Mouse (Mus musculus) embryonic fibroblast, embryonic 13.5 days (primary cell): Measurements from ENCODE around the gene Entpd5. TPM values are rescaled to one million over a fixed set of nuclear protein-coding genes. Genes with fewer than 3 reads are reported as not detected.

Experiments used
- H3K27ac ChIP-seq: 2 replicates; pipeline ENCODE4 v1.5.1; 2012; ENCODE audit warnings: low read length, control low read depth, inconsistent platforms; ENCODE audit not compliant: insufficient read depth
- H3K4me1 ChIP-seq: 2 replicates; pipeline ENCODE4 v1.6.1; 2011; ENCODE audit warnings: low read length; ENCODE audit not compliant: control insufficient read depth, insufficient read depth
- H3K4me3 ChIP-seq: 2 replicates; pipeline ENCODE4 v1.5.1; 2011; ENCODE audit warnings: mild to moderate bottlenecking, control low read depth, low read length; ENCODE audit not compliant: insufficient read depth
- CTCF ChIP-seq: IDR thresholded peaks from 2 replicates; pipeline ENCODE4 v1.5.1; 2011; ENCODE audit warnings: mild to moderate bottlenecking, control low read depth, low read length, moderate library complexity, borderline replicate concordance; ENCODE audit not compliant: insufficient read depth
- POLR2A ChIP-seq: IDR thresholded peaks from 2 replicates; pipeline ENCODE4 v1.6.1; 2011; ENCODE audit warnings: low read depth, mild to moderate bottlenecking, control low read depth, low read length, moderate library complexity
- polyA plus RNA-seq: library from polyadenylated mRNA; stranded (reverse); fragments of >200 nt; gene quantifications from 2 replicates; pipeline ENCODE4 v1.2.4, GENCODE M21; 2011; ENCODE audit warnings: low read depth; ENCODE audit not compliant: missing spikeins, insufficient read length

Entpd5 gene
- polyA plus RNA-seq, 1 experiment = 14.6 TPM

GRCm38 (mm10) chr12:84388097-84388496 lies 20.7 kb downstream of the Entpd5 start:
- Histone ChIP-seq H3K4me3 (no peak overlapping the region), H3K4me1 (no peaks in the 10 kb centered on the region), H3K27ac (no peak overlapping the region)
- TF ChIP-seq CTCF = no peak
- no peak for TF ChIP-seq POLR2A

GRCm38 (mm10) chr12:84385408-84385807 lies 23.4 kb downstream of the Entpd5 start:
- TF ChIP-seq CTCF (no peak), POLR2A (no peak)
- no peak overlapping the region for H3K27ac ChIP-seq
- no peak overlapping the region for H3K4me3 ChIP-seq
- H3K4me1 ChIP-seq = no peaks in the 10 kb centered on the region

- Histone ChIP-seq H3K27ac (no peak overlapping the region), H3K4me1 (no peaks in the 10 kb centered on the region), H3K4me3 (no peak overlapping the region)
- TF ChIP-seq POLR2A = no peak
- no peak for TF ChIP-seq CTCF
Measured at GRCm38 (mm10) chr12:84384644-84385081, 24.2 kb downstream of the Entpd5 start.

- Histone ChIP-seq H3K4me3 (no peak overlapping the region), H3K4me1 (no peaks in the 10 kb centered on the region), H3K27ac (no peak overlapping the region)
- TF ChIP-seq CTCF = no peak
- TF ChIP-seq POLR2A = no peak
Measured at GRCm38 (mm10) chr12:84382369-84382768, 26.5 kb downstream of the Entpd5 start.

- TF ChIP-seq POLR2A = no peak
- no peak for TF ChIP-seq CTCF
- Histone ChIP-seq H3K4me3 (no peak overlapping the region), H3K4me1 (no peaks in the 10 kb centered on the region), H3K27ac (no peak overlapping the region)
Measured at GRCm38 (mm10) chr12:84373831-84374481, 34.9 kb downstream of the Entpd5 start.

GRCm38 (mm10) chr12:84371647-84372046 lies 37.2 kb downstream of the Entpd5 start:
- TF ChIP-seq POLR2A (no peak), CTCF (no peak)
- Histone ChIP-seq H3K4me3 (no peak overlapping the region), H3K27ac (no peak overlapping the region)

GRCm38 (mm10) chr12:84366971-84367370 lies 41.9 kb downstream of the Entpd5 start:
- Histone ChIP-seq H3K4me3 (no peak overlapping the region), H3K4me1 (peaks cover 3% of the 10 kb centered on the region; the same call in 1 of the 2 replicates), H3K27ac (no peak overlapping the region)
- TF ChIP-seq CTCF (no peak), POLR2A (no peak)

More at GRCm38 (mm10) chr12:84371647-84372046, 37.2 kb downstream of the Entpd5 start:
- H3K4me1 ChIP-seq = no peaks in the 10 kb centered on the region

- TF ChIP-seq POLR2A = no peak
- no peak for TF ChIP-seq CTCF
- no peak overlapping the region for H3K27ac ChIP-seq
- no peak overlapping the region for H3K4me3 ChIP-seq
- H3K4me1 ChIP-seq = peaks cover 3% of the 10 kb centered on the region; the same call in 1 of the 2 replicates
Measured at GRCm38 (mm10) chr12:84365137-84365536, 43.7 kb downstream of the Entpd5 start.

- H3K4me1 ChIP-seq = peaks cover 3% of the 10 kb centered on the region; the same call in 1 of the 2 replicates
- no peak overlapping the region for H3K27ac ChIP-seq
- H3K4me3 ChIP-seq = no peak overlapping the region
- TF ChIP-seq POLR2A (no peak), CTCF (no peak)
Measured at GRCm38 (mm10) chr12:84364291-84364690, 44.5 kb downstream of the Entpd5 start.

GRCm38 (mm10) chr12:84362872-84363271 lies 46.0 kb downstream of the Entpd5 start:
- 0 out of 2 replicates have a peak overlapping the region, but pooled peaks have one; percentile 99 for H3K4me3 ChIP-seq
- TF ChIP-seq CTCF (no peak), POLR2A (no peak)
- H3K27ac ChIP-seq = no peak overlapping the region
- peaks cover 3% of the 10 kb centered on the region; the same call in 1 of the 2 replicates for H3K4me1 ChIP-seq
